In the genomic region with DNA sequence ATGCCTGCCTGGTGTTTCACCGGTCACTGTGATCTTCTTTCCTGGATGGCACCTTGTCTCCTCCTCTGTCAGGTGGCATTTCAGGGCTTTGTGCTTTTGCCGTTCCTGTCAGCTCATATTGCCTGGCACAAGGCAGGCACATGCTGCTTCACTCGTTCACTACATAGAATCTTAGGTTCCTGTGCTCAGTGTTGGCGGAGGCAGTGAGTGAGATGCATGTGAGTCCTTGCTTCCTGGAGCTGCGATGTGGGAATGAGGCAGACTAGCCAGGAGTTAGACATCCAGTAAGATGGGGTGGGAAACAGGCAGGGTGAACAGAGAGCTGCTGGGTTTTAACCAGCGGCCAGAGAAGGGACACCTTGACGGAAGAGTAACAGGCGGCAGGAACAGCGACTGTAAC, we compare ENCODE assay signal across 16 mouse cellular contexts.
DNase-seq lines count a peak whose midpoint lies in the region; ATAC-seq lines count a peak whose summit lies in the region.
"Had no signal": no experiment of that assay in that cellular context is flagged by ENCODE, and none has a peak within 500 bp of the region (broad histone marks: within the 10 kb centered on the region; RNA-seq: fewer than 3 reads in every experiment).

No protein-coding gene starts in this region.

- H3K27me3 ChIP-seq in hindbrain, embryonic 10.5 days (ENCODE audit: insufficient read depth, poor library complexity, severe bottlenecking) = peaks cover 22% of the 10 kb centered on the region
- H3K27me3 ChIP-seq in hindbrain, embryonic 16.5 days (replicated peaks; ENCODE audit: control insufficient read depth, insufficient read depth, low read length) = no peaks in the 10 kb centered on the region
- H3K27me3 ChIP-seq in embryonic facial prominence, embryonic 10.5 days (replicated peaks; ENCODE audit: low read depth, poor library complexity, severe bottlenecking) = peaks cover 26% of the 10 kb centered on the region
- no peaks in the 10 kb centered on the region for H3K27me3 ChIP-seq in limb, embryonic 13.5 days

- intact Hi-C loops in left cerebral cortex, postnatal 25 days (cut with DNase I) = no loop called here

- 0 out of 2 replicates have a peak overlapping the region, but pooled peaks have one; percentile 24 for H3K27ac ChIP-seq in hindbrain, embryonic 10.5 days
- no peak overlapping the region; the same call in 1 of the 2 replicates for H3K27ac ChIP-seq in hindbrain, embryonic 16.5 days (ENCODE audit: low read depth, low read length)
- H3K27ac ChIP-seq in embryonic facial prominence, embryonic 10.5 days (replicated peaks) = peak overlapping the region; percentile 66; the same call in 1 of the 2 replicates
- H3K27ac ChIP-seq in limb, embryonic 13.5 days = no peak overlapping the region
- H3K27ac ChIP-seq: heart, embryonic 15.5 days; hindbrain, postnatal 0 days; neural tube, embryonic 12.5 days had no signal

- WGBS in hindbrain, embryonic 10.5 days = 87% methylated on average over 9 of the region's 9 CpGs
- 79% methylated on average over 9 of the region's 9 CpGs for WGBS in hindbrain, embryonic 16.5 days
- 86% methylated on average over 9 of the region's 9 CpGs for WGBS in embryonic facial prominence, embryonic 10.5 days
- 79% methylated on average over 9 of the region's 9 CpGs for WGBS in limb, embryonic 13.5 days

- H3K4me3 ChIP-seq in hindbrain, embryonic 10.5 days = no peak overlapping the region
- H3K4me3 ChIP-seq in hindbrain, embryonic 16.5 days (ENCODE audit: low read length) = no peak overlapping the region
- peak overlapping the region; percentile 83; the same call in 1 of the 2 replicates for H3K4me3 ChIP-seq in embryonic facial prominence, embryonic 10.5 days
- peak overlapping the region; percentile 66; the same call in 1 of the 2 replicates for H3K4me3 ChIP-seq in limb, embryonic 13.5 days
- H3K4me3 ChIP-seq: heart, embryonic 15.5 days; neural tube, embryonic 12.5 days had no signal

- ATAC-seq in hindbrain, embryonic 16.5 days = no peak
- ATAC-seq in limb, embryonic 13.5 days (ENCODE audit: low FRiP score, low read depth) = no peak
- ATAC-seq: hindbrain, postnatal 0 days; midbrain, embryonic 16.5 days had no signal

- H3K9ac ChIP-seq in hindbrain, embryonic 16.5 days (ENCODE audit: low read depth, low read length) = no peak overlapping the region
- H3K9ac ChIP-seq in limb, embryonic 13.5 days = peak overlapping the region; percentile 82
- H3K9ac ChIP-seq: heart, embryonic 15.5 days; neural tube, embryonic 12.5 days had no signal

- H3K36me3 ChIP-seq in hindbrain, embryonic 10.5 days = no peaks in the 10 kb centered on the region
- no peaks in the 10 kb centered on the region for H3K36me3 ChIP-seq in hindbrain, embryonic 16.5 days (ENCODE audit: control insufficient read depth, insufficient read depth, low read length)
- peaks cover 3% of the 10 kb centered on the region for H3K36me3 ChIP-seq in embryonic facial prominence, embryonic 10.5 days (replicated peaks)
- peaks cover 2% of the 10 kb centered on the region for H3K36me3 ChIP-seq in limb, embryonic 13.5 days
- H3K36me3 ChIP-seq: heart, embryonic 15.5 days; neural tube, embryonic 12.5 days had no signal

- H3K9me3 ChIP-seq in hindbrain, embryonic 10.5 days = no peaks in the 10 kb centered on the region
- no peaks in the 10 kb centered on the region for H3K9me3 ChIP-seq in hindbrain, embryonic 16.5 days (ENCODE audit: control insufficient read depth, low read length)
- no peaks in the 10 kb centered on the region for H3K9me3 ChIP-seq in embryonic facial prominence, embryonic 10.5 days
- no peaks in the 10 kb centered on the region for H3K9me3 ChIP-seq in limb, embryonic 13.5 days
- H3K9me3 ChIP-seq: heart, embryonic 15.5 days; neural tube, embryonic 12.5 days had no signal

- H3K4me1 ChIP-seq in hindbrain, embryonic 10.5 days (replicated peaks) = peaks cover 55% of the 10 kb centered on the region
- peaks cover 19% of the 10 kb centered on the region for H3K4me1 ChIP-seq in hindbrain, embryonic 16.5 days (ENCODE audit: control insufficient read depth, insufficient read depth, low read depth, low read length)
- H3K4me1 ChIP-seq in embryonic facial prominence, embryonic 10.5 days = peaks cover 62% of the 10 kb centered on the region
- peaks cover 47% of the 10 kb centered on the region for H3K4me1 ChIP-seq in limb, embryonic 13.5 days

- no peak overlapping the region for H3K4me2 ChIP-seq in hindbrain, embryonic 16.5 days (ENCODE audit: low read length)
- peak overlapping the region; percentile 94 for H3K4me2 ChIP-seq in limb, embryonic 13.5 days (replicated peaks)
- H3K4me2 ChIP-seq: heart, embryonic 15.5 days had no signal

- no peak for DNase-seq in hindbrain, embryonic 10.5 days (ENCODE audit: low spot score)
- DNase-seq in left cerebral cortex, postnatal 25 days (ENCODE audit: low spot score in 2 of 2) = peak; percentile 64 to 88
- DNase-seq in left cerebral cortex, adult 8-10 months (ENCODE audit: low spot score in 2 of 2) = no peak
- no peak for DNase-seq in embryonic facial prominence, embryonic 10.5 days (ENCODE audit: low spot score)
- no peak for DNase-seq in embryo, embryonic 9.5 days (ENCODE audit: extremely low spot score)
- no peak for DNase-seq in ovary, adult 18-20 months (ENCODE audit: low spot score)
- DNase-seq: adrenal gland, postnatal 10 days; cerebellum, postnatal 10 days; kidney, postnatal 36 days; lung, postnatal 36 days had no signal

Comparison
In these comparisons a context has a peak if more than half of its experiments do, and no peak if none do; other contexts are left out.
1. DNase-seq: peak in left cerebral cortex, postnatal 25 days (2 of 2); none in hindbrain, embryonic 10.5 days (single experiment), left cerebral cortex, adult 8-10 months (0 of 2), embryonic facial prominence, embryonic 10.5 days (single experiment), embryo, embryonic 9.5 days (single experiment) and ovary, adult 18-20 months (single experiment).
2. H3K27ac ChIP-seq: peak in hindbrain, embryonic 10.5 days (single experiment) and embryonic facial prominence, embryonic 10.5 days (single experiment); none in hindbrain, embryonic 16.5 days (single experiment) and limb, embryonic 13.5 days (single experiment).
3. H3K4me3 ChIP-seq: peak in embryonic facial prominence, embryonic 10.5 days (single experiment) and limb, embryonic 13.5 days (single experiment); none in hindbrain, embryonic 10.5 days (single experiment) and hindbrain, embryonic 16.5 days (single experiment).